In genomic region chr6:83134226-83134625, GRCm38 (mm10) we compare ENCODE assay signal across 17 mouse cellular contexts.
"Had no signal": no experiment of that assay in that cellular context is flagged by ENCODE, and none has a peak within 500 bp of the region (broad histone marks: within the 10 kb centered on the region; RNA-seq: fewer than 3 reads in every experiment).

No protein-coding gene starts in this region.

- H3K27me3 ChIP-seq: intestine, embryonic 15.5 days; limb, embryonic 13.5 days had no signal

- DNase-seq: kidney, postnatal 14 days; layer of hippocampus, adult 9-11 months; liver; lung, postnatal 14 days; lung, postnatal 4 days; retina, postnatal 1 day; right cerebral cortex, postnatal 25 days; thymus, postnatal 25 days had no signal

- H3K4me2 ChIP-seq: liver, embryonic 15.5 days; midbrain, embryonic 13.5 days had no signal

- H3K9me3 ChIP-seq: intestine, embryonic 15.5 days; limb, embryonic 10.5 days; limb, embryonic 13.5 days; liver, embryonic 15.5 days; midbrain, embryonic 10.5 days; midbrain, embryonic 13.5 days; neural tube, embryonic 13.5 days had no signal

- H3K36me3 ChIP-seq: intestine, embryonic 15.5 days; liver, embryonic 15.5 days; midbrain, embryonic 10.5 days; midbrain, embryonic 13.5 days; neural tube, embryonic 13.5 days had no signal

- H3K4me3 ChIP-seq: intestine, embryonic 15.5 days; layer of hippocampus, adult 2 months; liver, embryonic 15.5 days; midbrain, embryonic 10.5 days; midbrain, embryonic 13.5 days; neural tube, embryonic 13.5 days had no signal

- H3K27ac ChIP-seq: layer of hippocampus, adult 2 months; midbrain, embryonic 10.5 days; midbrain, embryonic 13.5 days; neural tube, embryonic 13.5 days had no signal

- ATAC-seq: intestine, embryonic 15.5 days; midbrain, embryonic 13.5 days; midbrain, embryonic 16.5 days had no signal

- H3K9ac ChIP-seq: intestine, embryonic 15.5 days; liver, embryonic 15.5 days; midbrain, embryonic 13.5 days; neural tube, embryonic 13.5 days had no signal
